Mouse (Mus musculus) adrenal gland, adult (tissue): ENCODE data around the gene Tctn3.
A peak's percentile ranks its signal among the peaks of the same experiment; 100 is the strongest.

ENCODE experiments used
- DNase-seq, 2 experiments: peaks; one replicate each; pipeline ENCODE4 v3.0.0; 2022 to 2023; ENCODE audit warnings: low spot score in 1 of 2; ENCODE audit not compliant: inconsistent age in 2 of 2

The Tctn3 gene

GRCm38 (mm10) chr19:40611830-40612506 is at the start of gene Tctn3, which contains the start of gene Entpd1:
Tctn3 (minus strand) TSS chr19:40612233.
Entpd1 (plus strand) TSS chr19:40612366.
- DNase-seq = peak; percentile 97 to 98

GRCm38 (mm10) chr19:40661108-40661507 is 49.1 kb upstream of the Tctn3 start:
- DNase-seq = peak in 1 of 2 experiments; percentile 57

DNA sequence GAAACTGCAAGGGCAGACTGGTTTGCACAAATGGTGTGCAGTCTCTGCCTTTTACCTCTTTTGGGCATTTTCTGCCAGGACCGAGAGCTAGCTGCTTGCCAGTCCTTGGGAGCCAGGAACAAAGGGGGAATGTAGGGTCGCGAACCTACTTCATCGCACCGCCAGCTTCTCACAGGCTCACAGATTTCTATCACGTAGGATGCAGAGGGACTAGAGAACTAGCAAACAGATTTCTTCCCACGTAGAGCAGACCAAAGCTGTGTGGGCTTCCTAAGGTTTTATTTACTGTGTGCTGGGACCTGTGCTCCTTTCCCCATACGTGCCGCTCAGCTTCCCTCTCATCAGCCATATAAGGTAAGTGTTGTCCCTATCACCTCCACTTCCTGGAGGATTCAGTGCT is 48.5 kb upstream of the Tctn3 start:
- peak in 1 of 2 experiments; percentile 53 for DNase-seq

GRCm38 (mm10) chr19:40659651-40660478 is 47.8 kb upstream of the Tctn3 start:
- peak in 1 of 2 experiments; percentile 72 for DNase-seq

GRCm38 (mm10) chr19:40658935-40659334 is 46.9 kb upstream of the Tctn3 start:
- no peak for DNase-seq

DNA sequence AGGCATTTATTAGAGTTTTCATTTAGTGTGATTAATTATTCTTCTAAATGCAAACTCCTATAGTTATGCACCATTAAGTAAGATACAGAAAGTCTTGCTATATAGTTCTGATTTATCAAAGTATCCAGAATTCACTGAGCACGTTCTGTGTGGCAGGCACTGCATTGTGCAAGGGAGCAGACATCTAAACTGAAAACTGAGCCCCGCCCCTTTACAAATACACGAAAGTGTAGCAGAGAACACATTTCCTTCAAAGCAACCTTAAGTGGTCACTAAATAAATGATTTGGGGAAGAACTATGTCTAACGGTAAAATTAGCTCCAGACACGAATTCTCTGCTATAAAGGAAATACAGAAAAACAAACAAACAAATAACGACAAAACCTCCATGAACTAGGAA is 46.2 kb upstream of the Tctn3 start:
- DNase-seq = no peak

DNA sequence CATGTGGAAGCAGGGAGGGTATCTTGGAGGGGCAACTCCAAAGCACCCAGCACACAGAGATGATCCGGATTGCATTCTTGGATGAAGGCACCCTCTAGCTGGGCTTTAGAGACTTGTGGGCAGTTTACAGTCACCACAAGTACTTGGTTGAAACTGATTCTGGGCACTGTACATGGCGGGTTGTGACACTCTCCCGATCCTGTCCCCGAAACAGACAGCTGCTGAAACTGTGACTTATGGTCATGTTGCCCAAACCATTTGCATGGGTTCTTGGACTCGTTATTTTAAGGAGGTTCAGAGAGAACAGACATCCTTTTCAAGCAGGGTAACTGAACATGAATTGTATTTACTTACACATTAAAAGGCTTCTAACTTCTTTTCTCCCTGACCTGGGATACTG is 44.2 kb upstream of the Tctn3 start:
- DNase-seq = no peak

- no peak for DNase-seq
Observed at GRCm38 (mm10) chr19:40650090-40650489, 38.1 kb upstream of the Tctn3 start.

DNA sequence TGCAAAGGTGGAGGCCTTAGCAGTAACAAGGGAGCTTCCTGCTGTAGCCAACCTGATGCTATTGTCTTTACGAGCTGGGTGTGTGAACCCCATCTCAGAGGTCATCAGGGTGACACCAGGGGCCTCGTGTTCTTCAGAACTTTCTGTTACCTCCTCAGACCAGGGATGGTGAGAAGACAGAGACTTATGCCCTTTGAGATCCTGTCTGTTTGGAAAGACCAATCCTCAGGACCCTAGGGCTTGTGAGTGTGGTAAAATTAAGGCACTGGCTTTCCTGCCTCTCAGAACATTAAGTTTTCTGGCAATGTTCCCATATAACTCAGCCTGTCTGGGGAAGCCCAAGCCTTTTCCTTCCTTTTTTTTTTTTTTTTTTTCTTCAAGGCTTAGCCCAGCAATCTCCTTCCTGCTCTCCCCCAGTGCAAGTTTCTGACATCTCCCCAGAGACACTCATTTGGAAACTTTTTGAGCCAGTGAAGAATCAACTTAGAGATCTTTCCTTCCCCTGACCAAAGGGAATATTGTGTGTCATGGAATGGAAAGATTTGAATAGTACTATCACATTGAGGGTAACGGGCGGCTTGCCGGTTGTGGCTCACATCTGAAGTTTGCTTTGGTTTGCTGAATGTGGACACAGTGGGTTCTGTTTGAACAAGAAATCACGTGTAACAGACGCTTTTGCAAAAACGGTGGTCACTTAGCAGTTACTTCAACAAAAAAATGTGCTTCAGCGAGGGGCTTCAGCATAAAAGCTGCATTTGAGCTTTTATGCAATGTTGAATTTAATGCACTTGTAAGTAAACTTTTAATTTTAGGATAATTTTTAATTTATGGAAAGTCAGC is 35.5 kb upstream of the Tctn3 start:
- DNase-seq = peak; percentile 54 to 77

GRCm38 (mm10) chr19:40646379-40646778 is 34.3 kb upstream of the Tctn3 start:
- DNase-seq = no peak

DNA sequence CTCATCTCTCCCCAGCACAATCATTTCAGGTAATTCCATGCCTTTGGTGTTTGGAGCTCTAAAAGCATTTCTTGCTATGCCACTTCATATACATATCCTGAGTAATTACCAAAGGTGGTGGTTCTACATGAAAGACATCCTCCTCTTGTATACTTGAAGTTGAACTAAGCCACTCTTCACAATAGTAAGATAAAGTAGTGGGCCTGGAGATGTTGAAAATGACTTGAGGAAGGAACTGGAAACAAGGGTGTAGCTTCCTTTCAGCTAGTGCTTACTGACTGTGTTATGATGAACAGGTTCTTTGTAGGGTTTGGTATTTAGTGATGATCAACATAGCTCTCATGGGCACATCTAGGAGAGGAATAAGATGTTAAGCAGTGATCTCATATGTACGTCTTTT is 31.8 kb upstream of the Tctn3 start:
- DNase-seq = no peak

DNA sequence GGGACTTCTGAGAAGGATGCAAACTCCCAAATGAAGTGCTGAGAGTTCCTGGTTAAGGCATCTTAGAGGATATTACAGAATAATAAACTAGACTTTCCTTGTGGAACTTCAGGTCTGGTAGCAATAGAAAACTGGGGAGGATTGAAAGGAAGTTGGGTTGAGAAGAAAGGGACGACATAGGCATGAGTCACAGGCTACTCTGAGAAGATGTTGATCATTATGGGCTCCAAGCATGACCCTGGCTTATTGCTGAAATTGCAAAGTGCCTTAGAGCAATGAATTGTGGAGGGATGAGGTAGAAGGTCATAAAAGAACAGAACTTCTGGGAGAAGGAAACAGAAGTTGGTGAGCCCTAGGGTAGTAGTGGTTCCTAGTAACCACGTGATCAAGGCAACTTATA is 28.8 kb upstream of the Tctn3 start:
- no peak for DNase-seq

- no peak for DNase-seq
Observed at GRCm38 (mm10) chr19:40639729-40640304, 27.8 kb upstream of the Tctn3 start.

GRCm38 (mm10) chr19:40638582-40638981 is 26.5 kb upstream of the Tctn3 start:
- DNase-seq = no peak

DNA sequence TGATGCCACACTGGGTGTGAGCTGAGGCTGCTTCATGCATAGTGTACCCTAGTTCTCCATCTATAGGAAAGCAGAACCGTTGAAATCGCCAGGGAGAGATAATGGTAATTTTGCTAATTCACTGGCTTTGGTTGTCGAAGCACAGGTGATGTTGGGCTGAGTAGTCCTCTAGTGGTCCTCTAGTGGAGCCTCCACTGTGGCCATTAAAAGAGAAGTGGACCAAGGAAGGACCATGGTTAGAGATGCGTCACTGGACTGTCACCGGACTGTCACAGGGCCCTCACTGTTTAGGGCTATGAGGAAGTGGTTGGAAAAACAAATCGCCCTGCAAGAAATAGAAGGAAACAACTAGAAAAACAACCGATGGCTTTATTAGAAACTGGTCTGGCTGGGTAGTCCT is 25.6 kb upstream of the Tctn3 start:
- DNase-seq = no peak

DNA sequence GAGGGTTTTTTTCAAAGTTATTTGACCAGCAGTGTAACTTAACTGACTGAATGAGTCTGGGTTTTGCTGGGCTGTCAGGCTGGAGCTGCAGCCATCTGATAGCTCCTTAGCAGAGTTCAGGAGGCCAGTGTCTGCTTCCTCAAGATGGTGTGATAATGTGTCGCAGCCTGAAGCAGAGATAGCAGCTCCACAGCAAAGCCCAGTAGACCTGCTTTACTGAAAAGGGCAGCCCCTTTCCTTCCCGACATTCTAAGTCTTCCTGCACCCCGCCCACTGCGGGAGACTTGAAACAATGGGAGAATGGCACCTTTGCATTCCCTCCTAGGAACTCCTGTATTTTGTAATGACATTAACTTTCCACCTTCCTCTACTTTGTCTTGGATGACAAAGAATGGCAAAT is 25.1 kb upstream of the Tctn3 start:
- DNase-seq = peak; percentile 55 to 71

- DNase-seq = no peak
Observed at GRCm38 (mm10) chr19:40633144-40633543, 21.1 kb upstream of the Tctn3 start.

GRCm38 (mm10) chr19:40632668-40633067 is 20.6 kb upstream of the Tctn3 start:
- no peak for DNase-seq

GRCm38 (mm10) chr19:40632193-40632592 is 20.2 kb upstream of the Tctn3 start:
- no peak for DNase-seq

GRCm38 (mm10) chr19:40630606-40631005 is 18.6 kb upstream of the Tctn3 start:
- DNase-seq = peak in 1 of 2 experiments; percentile 52

DNA sequence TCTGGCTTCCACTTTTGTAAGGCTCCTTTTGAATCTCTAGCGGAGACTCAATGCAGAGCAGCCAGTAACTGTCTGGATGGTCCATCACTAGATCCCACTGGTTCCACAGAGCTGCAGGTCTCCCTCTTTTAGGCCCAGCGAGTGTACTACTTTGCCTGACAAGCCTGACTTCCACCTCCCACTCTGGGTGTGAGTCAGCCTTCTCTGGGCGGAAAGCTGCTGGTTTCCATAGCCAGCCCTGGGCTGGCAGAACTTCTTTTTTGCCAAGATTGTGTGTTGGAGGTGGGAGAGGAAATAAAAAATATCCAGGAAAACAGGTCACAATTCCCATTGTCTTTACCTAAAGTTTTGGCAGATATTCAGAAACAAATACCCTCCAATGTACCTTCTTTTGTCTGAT is 18.1 kb upstream of the Tctn3 start:
- DNase-seq = peak; percentile 30 to 55
